Mouse (Mus musculus): ENCODE results near the gene Brdt. TPM values are rescaled to one million over a fixed set of nuclear protein-coding genes. Genes with fewer than 3 reads are reported as not detected.

Brdt gene
- polyA plus RNA-seq, 1 experiment, result 0.75 TPM

DNA sequence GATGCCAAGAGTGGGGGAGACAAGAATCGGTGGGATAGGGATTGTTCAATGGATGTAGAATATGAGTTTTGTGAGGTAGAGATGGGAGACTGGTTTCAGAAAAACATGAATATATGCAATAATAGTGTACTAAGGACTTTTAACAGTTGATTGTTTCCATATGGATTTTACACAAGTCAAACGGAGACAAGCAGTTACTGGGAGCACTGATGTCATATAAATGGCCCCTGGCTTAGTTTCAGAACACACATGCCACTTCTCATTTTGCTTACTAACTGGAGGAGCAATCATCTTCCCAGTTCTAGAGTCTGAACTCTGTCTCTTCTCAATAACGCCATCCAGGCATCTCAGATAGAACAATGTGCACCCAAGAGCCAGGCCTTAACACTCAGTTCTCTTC lies 9.4 kb downstream of the Brdt start:
- no peak for DNase-seq
- Histone ChIP-seq H3K27me3 (replicated peaks; ENCODE audit: control insufficient read depth, insufficient read depth, low read length) (no peaks in the 10 kb centered on the region), H3K27ac (ENCODE audit: insufficient read depth, low read depth, low read length) (no peak overlapping the region), H3K4me3 (ENCODE audit: insufficient read depth, low read depth, low read length) (no peak overlapping the region), H3K36me3 (ENCODE audit: control insufficient read depth, insufficient read depth, low read length) (no peaks in the 10 kb centered on the region), H3K4me1 (ENCODE audit: control insufficient read depth, insufficient read depth, low read length) (no peaks in the 10 kb centered on the region)
- no peak for TF ChIP-seq CTCF (conservative IDR thresholded peaks at IDR 0.05; ENCODE audit: insufficient read depth, insufficient read length, low read depth, low read length)
- TF ChIP-seq POLR2A (IDR thresholded peaks at IDR 0.05; ENCODE audit: low read depth, low read length), result no peak
- 76% methylated on average over 3 of the region's 3 CpGs for WGBS

GRCm38 (mm10) chr5:107342891-107343290 lies 11.9 kb downstream of the Brdt start:
- Histone ChIP-seq H3K27ac (ENCODE audit: insufficient read depth, low read depth, low read length) (no peak overlapping the region), H3K4me1 (ENCODE audit: control insufficient read depth, insufficient read depth, low read length) (no peaks in the 10 kb centered on the region), H3K27me3 (replicated peaks; ENCODE audit: control insufficient read depth, insufficient read depth, low read length) (no peaks in the 10 kb centered on the region), H3K36me3 (ENCODE audit: control insufficient read depth, insufficient read depth, low read length) (no peaks in the 10 kb centered on the region), H3K4me3 (ENCODE audit: insufficient read depth, low read depth, low read length) (no peak overlapping the region)
- DNase-seq, result no peak
- WGBS, result 93% methylated on average over 6 of the region's 6 CpGs
- no peak for TF ChIP-seq POLR2A (IDR thresholded peaks at IDR 0.05; ENCODE audit: low read depth, low read length)
- no peak for TF ChIP-seq CTCF (conservative IDR thresholded peaks at IDR 0.05; ENCODE audit: insufficient read depth, insufficient read length, low read depth, low read length)

- Histone ChIP-seq H3K27me3 (replicated peaks; ENCODE audit: control insufficient read depth, insufficient read depth, low read length) (no peaks in the 10 kb centered on the region), H3K36me3 (ENCODE audit: control insufficient read depth, insufficient read depth, low read length) (no peaks in the 10 kb centered on the region), H3K27ac (ENCODE audit: insufficient read depth, low read depth, low read length) (no peak overlapping the region), H3K4me1 (ENCODE audit: control insufficient read depth, insufficient read depth, low read length) (no peaks in the 10 kb centered on the region), H3K4me3 (ENCODE audit: insufficient read depth, low read depth, low read length) (no peak overlapping the region)
- TF ChIP-seq POLR2A (IDR thresholded peaks at IDR 0.05; ENCODE audit: low read depth, low read length), result no peak
- TF ChIP-seq CTCF (conservative IDR thresholded peaks at IDR 0.05; ENCODE audit: insufficient read depth, insufficient read length, low read depth, low read length), result peak; percentile 62
- 29% methylated on average over 1 of the region's 1 CpGs for WGBS
- DNase-seq, result peak; percentile 4
Observed at GRCm38 (mm10) chr5:107346214-107346613, 15.3 kb downstream of the Brdt start.

DNA sequence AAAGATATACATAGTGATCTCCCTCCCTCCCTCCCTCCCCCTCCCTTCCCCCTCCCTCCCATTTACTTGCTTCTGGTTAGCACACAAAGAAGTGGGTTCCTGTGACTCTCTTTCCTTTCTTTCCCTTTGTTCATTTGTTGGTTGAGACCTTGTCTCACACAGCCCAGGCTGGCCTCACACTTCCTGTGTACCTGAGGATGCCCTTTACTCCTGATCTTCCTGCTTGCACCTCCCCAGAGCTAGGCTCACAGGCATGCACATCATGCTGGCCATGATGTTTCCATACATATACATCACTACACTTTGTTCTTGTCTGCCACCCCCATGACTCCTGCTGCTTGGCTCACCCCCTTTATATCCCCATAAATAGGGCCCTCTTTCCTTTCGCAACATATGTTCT lies 21.6 kb downstream of the Brdt start:
- DNase-seq, result no peak
- Histone ChIP-seq H3K4me3 (ENCODE audit: insufficient read depth, low read depth, low read length) (no peak overlapping the region), H3K4me1 (ENCODE audit: control insufficient read depth, insufficient read depth, low read length) (no peaks in the 10 kb centered on the region), H3K27me3 (replicated peaks; ENCODE audit: control insufficient read depth, insufficient read depth, low read length) (no peaks in the 10 kb centered on the region), H3K27ac (ENCODE audit: insufficient read depth, low read depth, low read length) (no peak overlapping the region), H3K36me3 (ENCODE audit: control insufficient read depth, insufficient read depth, low read length) (no peaks in the 10 kb centered on the region)
- no peak for TF ChIP-seq CTCF (conservative IDR thresholded peaks at IDR 0.05; ENCODE audit: insufficient read depth, insufficient read length, low read depth, low read length)
- TF ChIP-seq POLR2A (IDR thresholded peaks at IDR 0.05; ENCODE audit: low read depth, low read length), result no peak
- WGBS, result 97% methylated on average over 1 of the region's 1 CpGs

GRCm38 (mm10) chr5:107353981-107354380 lies 23.0 kb downstream of the Brdt start:
- Histone ChIP-seq H3K4me1 (ENCODE audit: control insufficient read depth, insufficient read depth, low read length) (no peaks in the 10 kb centered on the region), H3K36me3 (ENCODE audit: control insufficient read depth, insufficient read depth, low read length) (no peaks in the 10 kb centered on the region), H3K27ac (ENCODE audit: insufficient read depth, low read depth, low read length) (no peak overlapping the region), H3K4me3 (ENCODE audit: insufficient read depth, low read depth, low read length) (no peak overlapping the region), H3K27me3 (replicated peaks; ENCODE audit: control insufficient read depth, insufficient read depth, low read length) (no peaks in the 10 kb centered on the region)
- 59% methylated on average over 3 of the region's 3 CpGs for WGBS
- no peak for DNase-seq
- TF ChIP-seq CTCF (conservative IDR thresholded peaks at IDR 0.05; ENCODE audit: insufficient read depth, insufficient read length, low read depth, low read length) (no peak), POLR2A (IDR thresholded peaks at IDR 0.05; ENCODE audit: low read depth, low read length) (no peak)

- no peak for TF ChIP-seq CTCF (conservative IDR thresholded peaks at IDR 0.05; ENCODE audit: insufficient read depth, insufficient read length, low read depth, low read length)
- no peak for TF ChIP-seq POLR2A (IDR thresholded peaks at IDR 0.05; ENCODE audit: low read depth, low read length)
- H3K36me3 ChIP-seq (ENCODE audit: control insufficient read depth, insufficient read depth, low read length), result no peaks in the 10 kb centered on the region
- no peak overlapping the region for H3K4me3 ChIP-seq (ENCODE audit: insufficient read depth, low read depth, low read length)
- DNase-seq, result no peak
- 42% methylated on average over 1 of the region's 1 CpGs for WGBS
- no peak overlapping the region for H3K27ac ChIP-seq (ENCODE audit: insufficient read depth, low read depth, low read length)
- no peaks in the 10 kb centered on the region for H3K27me3 ChIP-seq (replicated peaks; ENCODE audit: control insufficient read depth, insufficient read depth, low read length)
- no peaks in the 10 kb centered on the region; the same call in 1 of the 2 replicates for H3K4me1 ChIP-seq (ENCODE audit: control insufficient read depth, insufficient read depth, low read length)
Observed at GRCm38 (mm10) chr5:107355801-107356200, 24.8 kb downstream of the Brdt start.

GRCm38 (mm10) chr5:107357723-107358122 lies 26.8 kb downstream of the Brdt start:
- H3K27ac ChIP-seq (ENCODE audit: insufficient read depth, low read depth, low read length), result no peak overlapping the region
- H3K36me3 ChIP-seq (ENCODE audit: control insufficient read depth, insufficient read depth, low read length), result no peaks in the 10 kb centered on the region
- WGBS, result 90% methylated on average over 8 of the region's 8 CpGs
- no peaks in the 10 kb centered on the region for H3K27me3 ChIP-seq (replicated peaks; ENCODE audit: control insufficient read depth, insufficient read depth, low read length)
- no peak for TF ChIP-seq POLR2A (IDR thresholded peaks at IDR 0.05; ENCODE audit: low read depth, low read length)
- DNase-seq, result no peak
- H3K4me3 ChIP-seq (ENCODE audit: insufficient read depth, low read depth, low read length), result no peak overlapping the region
- no peaks in the 10 kb centered on the region; the same call in 1 of the 2 replicates for H3K4me1 ChIP-seq (ENCODE audit: control insufficient read depth, insufficient read depth, low read length)
